Mouse (Mus musculus): ENCODE results near the gene Gsdma. TPM values are rescaled to one million over a fixed set of nuclear protein-coding genes. Genes with fewer than 3 reads are reported as not detected.

Gene Gsdma
- polyA plus RNA-seq, 1 experiment, result not detected

GRCm38 (mm10) chr11:98693201-98693600, 29.1 kb downstream of the Gsdma start:
- TF ChIP-seq GATA1 (IDR thresholded peaks at IDR 0.05; ENCODE audit: low read length) (no peak), TAL1 (IDR thresholded peaks at IDR 0.05; ENCODE audit: low read length) (no peak)
- peaks cover 2% of the 10 kb centered on the region for H3K4me1 ChIP-seq (ENCODE audit: control insufficient read depth)
- no peak overlapping the region for H3K4me3 ChIP-seq (replicated peaks)
- peaks cover 85% of the 10 kb centered on the region for H3K36me3 ChIP-seq (ENCODE audit: control insufficient read depth)
- H3K9me3 ChIP-seq (ENCODE audit: control insufficient read depth, low read length), result no peaks in the 10 kb centered on the region
- H3K27me3 ChIP-seq (ENCODE audit: control insufficient read depth), result no peaks in the 10 kb centered on the region

GRCm38 (mm10) chr11:98693746-98694145, 29.6 kb downstream of the Gsdma start:
- TF ChIP-seq GATA1 (IDR thresholded peaks at IDR 0.05; ENCODE audit: low read length) (no peak), TAL1 (IDR thresholded peaks at IDR 0.05; ENCODE audit: low read length) (no peak)
- Histone ChIP-seq H3K4me3 (replicated peaks) (no peak overlapping the region), H3K4me1 (ENCODE audit: control insufficient read depth) (peaks cover 2% of the 10 kb centered on the region), H3K36me3 (ENCODE audit: control insufficient read depth) (peaks cover 81% of the 10 kb centered on the region), H3K9me3 (ENCODE audit: control insufficient read depth, low read length) (no peaks in the 10 kb centered on the region), H3K27me3 (ENCODE audit: control insufficient read depth) (no peaks in the 10 kb centered on the region)

DNA sequence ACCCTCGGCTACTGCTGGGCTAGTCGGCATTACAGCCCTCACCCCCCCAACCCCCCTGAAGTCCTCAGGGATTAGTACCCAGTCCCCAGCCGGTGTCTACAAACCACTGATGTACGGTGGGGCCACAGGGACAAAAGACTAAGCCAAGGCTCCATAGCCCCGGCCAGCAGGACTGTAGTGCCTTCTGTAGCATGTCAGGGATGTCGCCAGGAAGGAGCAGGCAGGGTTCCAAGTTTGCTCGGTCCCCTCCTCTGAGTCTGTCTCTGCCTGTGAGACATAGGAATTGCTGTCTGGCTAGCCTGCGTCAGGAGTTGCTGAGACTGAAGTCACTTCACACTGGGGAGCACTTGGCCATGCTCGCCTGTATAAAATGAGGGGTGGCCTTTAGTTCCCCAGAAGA, 30.1 kb downstream of the Gsdma start:
- H3K36me3 ChIP-seq (ENCODE audit: control insufficient read depth), result peaks cover 78% of the 10 kb centered on the region
- H3K4me3 ChIP-seq (replicated peaks), result no peak overlapping the region
- TF ChIP-seq TAL1 (IDR thresholded peaks at IDR 0.05; ENCODE audit: low read length), result no peak
- no peak for TF ChIP-seq GATA1 (IDR thresholded peaks at IDR 0.05; ENCODE audit: low read length)
- H3K27me3 ChIP-seq (ENCODE audit: control insufficient read depth), result no peaks in the 10 kb centered on the region
- no peaks in the 10 kb centered on the region for H3K9me3 ChIP-seq (ENCODE audit: control insufficient read depth, low read length)
- H3K4me1 ChIP-seq (ENCODE audit: control insufficient read depth), result peaks cover 2% of the 10 kb centered on the region

GRCm38 (mm10) chr11:98695408-98695807, 31.3 kb downstream of the Gsdma start:
- Histone ChIP-seq H3K4me3 (replicated peaks) (no peak overlapping the region), H3K36me3 (ENCODE audit: control insufficient read depth) (peaks cover 66% of the 10 kb centered on the region), H3K4me1 (ENCODE audit: control insufficient read depth) (peaks cover 2% of the 10 kb centered on the region), H3K9me3 (ENCODE audit: control insufficient read depth, low read length) (no peaks in the 10 kb centered on the region), H3K27me3 (ENCODE audit: control insufficient read depth) (no peaks in the 10 kb centered on the region)
- TF ChIP-seq TAL1 (IDR thresholded peaks at IDR 0.05; ENCODE audit: low read length), result no peak
- no peak for TF ChIP-seq GATA1 (IDR thresholded peaks at IDR 0.05; ENCODE audit: low read length)

- Histone ChIP-seq H3K4me3 (replicated peaks) (no peak overlapping the region), H3K4me1 (ENCODE audit: control insufficient read depth) (peaks cover 2% of the 10 kb centered on the region), H3K36me3 (ENCODE audit: control insufficient read depth) (peaks cover 54% of the 10 kb centered on the region), H3K9me3 (ENCODE audit: control insufficient read depth, low read length) (no peaks in the 10 kb centered on the region), H3K27me3 (ENCODE audit: control insufficient read depth) (no peaks in the 10 kb centered on the region; the same call in 1 of the 2 replicates)
- TF ChIP-seq TAL1 (IDR thresholded peaks at IDR 0.05; ENCODE audit: low read length) (no peak), GATA1 (IDR thresholded peaks at IDR 0.05; ENCODE audit: low read length) (no peak)
Measured at GRCm38 (mm10) chr11:98696454-98697216, 32.5 kb downstream of the Gsdma start.

GRCm38 (mm10) chr11:98697225-98697624, 33.1 kb downstream of the Gsdma start:
- H3K4me3 ChIP-seq (replicated peaks), result no peak overlapping the region
- no peaks in the 10 kb centered on the region for H3K9me3 ChIP-seq (ENCODE audit: control insufficient read depth, low read length)
- TF ChIP-seq GATA1 (IDR thresholded peaks at IDR 0.05; ENCODE audit: low read length) (no peak), TAL1 (IDR thresholded peaks at IDR 0.05; ENCODE audit: low read length) (no peak)
- peaks cover 48% of the 10 kb centered on the region for H3K36me3 ChIP-seq (ENCODE audit: control insufficient read depth)
- no peaks in the 10 kb centered on the region; the same call in 1 of the 2 replicates for H3K27me3 ChIP-seq (ENCODE audit: control insufficient read depth)
- peaks cover 2% of the 10 kb centered on the region for H3K4me1 ChIP-seq (ENCODE audit: control insufficient read depth)

- no peaks in the 10 kb centered on the region for H3K9me3 ChIP-seq (ENCODE audit: control insufficient read depth, low read length)
- H3K4me3 ChIP-seq (replicated peaks), result no peak overlapping the region
- H3K27me3 ChIP-seq (ENCODE audit: control insufficient read depth), result no peaks in the 10 kb centered on the region; the same call in 1 of the 2 replicates
- TF ChIP-seq GATA1 (IDR thresholded peaks at IDR 0.05; ENCODE audit: low read length) (no peak), TAL1 (IDR thresholded peaks at IDR 0.05; ENCODE audit: low read length) (no peak)
- H3K36me3 ChIP-seq (ENCODE audit: control insufficient read depth), result peaks cover 33% of the 10 kb centered on the region
- H3K4me1 ChIP-seq (ENCODE audit: control insufficient read depth), result no peaks in the 10 kb centered on the region; the same call in 1 of the 2 replicates
Measured at GRCm38 (mm10) chr11:98698849-98699640, 34.9 kb downstream of the Gsdma start.

- no peak overlapping the region for H3K4me3 ChIP-seq (replicated peaks)
- no peaks in the 10 kb centered on the region for H3K9me3 ChIP-seq (ENCODE audit: control insufficient read depth, low read length)
- H3K36me3 ChIP-seq (ENCODE audit: control insufficient read depth), result peaks cover 33% of the 10 kb centered on the region
- no peaks in the 10 kb centered on the region; the same call in 1 of the 2 replicates for H3K27me3 ChIP-seq (ENCODE audit: control insufficient read depth)
- H3K4me1 ChIP-seq (ENCODE audit: control insufficient read depth), result no peaks in the 10 kb centered on the region; the same call in 1 of the 2 replicates
- no peak for TF ChIP-seq TAL1 (IDR thresholded peaks at IDR 0.05; ENCODE audit: low read length)
- TF ChIP-seq GATA1 (IDR thresholded peaks at IDR 0.05; ENCODE audit: low read length), result no peak
Measured at GRCm38 (mm10) chr11:98699911-98700310, 35.8 kb downstream of the Gsdma start.

- no peaks in the 10 kb centered on the region; the same call in 1 of the 2 replicates for H3K4me1 ChIP-seq (ENCODE audit: control insufficient read depth)
- no peaks in the 10 kb centered on the region; the same call in 1 of the 2 replicates for H3K27me3 ChIP-seq (ENCODE audit: control insufficient read depth)
- H3K4me3 ChIP-seq (replicated peaks), result no peak within 1 kb of the TSS
- peaks cover 33% of the 10 kb centered on the region for H3K36me3 ChIP-seq (ENCODE audit: control insufficient read depth)
- no peak for TF ChIP-seq GATA1 (IDR thresholded peaks at IDR 0.05; ENCODE audit: low read length)
- TF ChIP-seq TAL1 (IDR thresholded peaks at IDR 0.05; ENCODE audit: low read length), result no peak
- no peaks in the 10 kb centered on the region for H3K9me3 ChIP-seq (ENCODE audit: control insufficient read depth, low read length)
Measured at GRCm38 (mm10) chr11:98701213-98701670, 37.1 kb downstream of the Gsdma start, which contains the start of gene Csf3. TSS of gene Csf3 (plus strand) at chr11:98701263.

All from erythroblast, embryonic 14.5 days (primary cell).